Mouse (Mus musculus) thymus, postnatal 25 days (tissue): Measurements from ENCODE around the gene Fzd9.
A peak's percentile ranks its signal among the peaks of the same experiment; 100 is the strongest.

Experiments
- DNase-seq: peaks from one replicate; pipeline ENCODE4 v3.0.0; 2022

Gene Fzd9

DNA sequence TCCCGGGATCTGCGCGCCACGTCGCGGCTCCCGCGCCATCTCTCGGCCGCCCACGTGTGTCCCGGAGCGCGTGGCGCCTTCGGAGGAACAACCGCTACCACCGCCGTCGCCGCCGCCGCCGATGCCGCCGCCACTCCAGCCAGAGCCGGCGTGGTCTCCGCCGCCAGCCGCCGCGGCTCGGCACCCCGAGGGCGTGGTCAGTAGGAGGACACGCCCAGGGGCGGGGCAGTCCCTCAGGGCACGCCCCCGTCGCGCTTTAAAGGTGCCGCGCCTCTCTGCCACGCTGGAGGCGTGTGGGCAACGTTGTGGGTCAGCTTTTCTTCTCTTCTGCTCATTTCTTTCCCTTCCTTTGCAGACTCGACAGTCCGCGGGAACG, at the start of gene Fzd9:
Fzd9 (minus strand) TSS at position 152 of the 376 bp plus-strand sequence.
- peak; percentile 85 for DNase-seq

DNA sequence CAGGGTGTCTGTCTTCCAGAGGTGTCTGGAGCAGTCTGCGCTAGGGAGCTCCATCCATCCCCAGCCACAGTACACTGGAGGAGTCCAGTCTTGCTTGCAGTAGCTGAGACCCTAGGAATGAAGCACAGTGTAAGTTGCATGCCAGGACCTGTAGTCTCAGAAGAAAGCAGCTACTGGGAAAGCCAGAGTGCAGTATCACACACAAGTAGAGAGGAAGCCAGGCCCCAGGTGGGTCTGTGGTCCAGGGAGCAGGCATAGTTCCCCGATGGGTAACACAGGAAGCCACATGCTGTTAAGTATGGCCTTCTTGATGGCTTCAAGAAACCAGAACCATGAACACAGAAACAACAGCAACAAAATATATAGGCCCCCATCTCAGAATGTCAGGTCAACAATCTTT, 41.0 kb upstream of the Fzd9 start:
- DNase-seq: no peak

DNA sequence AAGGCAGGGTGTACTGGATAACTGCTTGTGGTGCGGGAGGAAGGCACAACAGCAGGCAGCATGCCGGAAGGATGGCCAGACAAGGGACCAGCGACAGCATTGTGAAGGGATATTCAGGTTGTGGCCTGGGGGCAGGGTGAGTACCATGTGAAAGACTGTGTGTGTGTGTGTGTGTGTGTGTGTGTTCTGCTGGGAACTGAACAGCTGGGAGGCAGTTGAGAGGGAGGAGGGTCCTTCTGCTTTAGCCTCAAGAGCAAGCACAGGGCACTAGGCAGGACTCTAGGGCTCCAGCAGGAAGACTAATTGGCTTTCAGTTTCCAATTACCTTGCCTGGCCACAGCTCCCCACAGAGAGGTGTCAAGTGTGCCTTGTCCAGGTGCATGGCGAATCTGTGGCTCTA, 40.2 kb upstream of the Fzd9 start:
- DNase-seq: no peak

DNA sequence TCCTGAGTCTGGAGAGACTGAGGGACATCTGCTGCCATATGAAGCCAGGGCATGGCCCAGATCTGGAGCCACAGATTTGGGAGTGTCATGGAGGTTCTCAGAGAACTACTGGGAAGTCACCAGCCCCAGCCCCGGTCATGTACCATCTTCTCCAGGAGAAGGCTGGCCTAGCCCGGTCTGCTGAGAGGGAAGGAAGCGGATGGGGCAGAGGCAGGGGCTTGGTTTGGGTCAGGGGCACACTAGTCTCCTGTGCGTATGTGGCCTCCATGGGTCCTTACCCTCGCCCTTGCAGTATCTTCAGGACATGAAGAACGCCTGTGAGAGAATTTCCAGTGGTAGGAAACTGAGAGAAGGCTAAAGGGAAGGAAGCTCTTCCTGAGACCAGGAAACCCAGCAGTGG, 39.7 kb upstream of the Fzd9 start:
- DNase-seq: no peak

DNA sequence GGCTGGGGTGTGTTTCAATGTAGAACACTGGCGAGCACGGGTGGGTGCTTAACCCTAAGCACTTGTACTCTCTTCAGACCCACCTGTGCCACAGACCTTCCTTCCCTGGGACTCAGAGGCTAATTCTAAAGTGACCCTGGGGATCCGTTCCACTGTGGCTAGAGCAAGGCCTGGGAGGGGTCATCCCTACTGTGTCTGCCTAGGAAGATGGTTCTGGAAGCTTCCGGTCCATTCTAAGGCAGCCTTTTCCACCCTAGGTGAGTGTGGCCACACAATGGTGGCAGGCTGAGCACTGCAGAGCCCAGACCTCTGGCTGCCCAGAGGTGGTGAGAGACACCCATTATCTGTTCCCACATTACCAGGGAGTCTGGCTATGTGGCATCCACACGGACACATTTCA, 35.9 kb upstream of the Fzd9 start:
- DNase-seq: no peak

DNA sequence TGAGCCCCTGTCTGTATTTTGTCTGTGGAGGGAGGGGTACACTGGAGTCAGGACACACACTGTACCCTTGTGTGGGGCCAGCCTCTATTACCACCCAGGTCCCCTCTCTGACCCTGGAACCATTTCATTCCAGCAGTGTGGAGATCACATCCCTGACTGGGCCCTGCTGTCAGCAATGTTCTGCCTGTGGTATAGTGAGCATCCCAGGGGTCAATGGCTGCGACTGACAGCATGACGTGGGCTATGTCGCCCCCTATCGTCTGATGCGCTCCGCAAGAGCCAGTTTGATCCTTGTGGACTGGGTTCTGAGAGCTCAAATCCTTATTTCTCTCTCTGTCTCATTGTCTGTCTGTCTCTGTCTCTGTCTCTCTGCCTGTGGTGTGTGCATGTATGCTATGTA, 35.2 kb upstream of the Fzd9 start:
- peak; percentile 74 for DNase-seq

DNA sequence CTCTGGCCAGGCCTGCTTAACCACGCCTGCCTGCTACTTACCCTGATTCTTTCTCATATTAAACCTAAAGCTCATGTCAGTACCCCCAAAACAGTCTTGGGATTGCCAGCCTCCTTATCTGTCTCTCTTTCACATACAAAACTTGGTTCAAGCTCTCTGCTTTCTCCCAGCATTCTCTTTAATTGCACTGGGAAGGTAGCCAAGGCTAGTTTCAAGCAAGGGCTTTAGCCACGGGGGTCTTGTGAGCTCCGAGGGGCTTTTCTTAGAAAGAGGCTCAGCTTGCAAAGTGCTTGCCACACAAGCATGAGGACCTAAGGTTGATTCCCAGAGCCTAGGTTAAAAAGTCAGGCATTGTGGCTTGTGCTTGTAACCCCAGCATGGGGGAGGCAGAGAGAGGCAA, 34.2 kb upstream of the Fzd9 start:
- DNase-seq: no peak

DNA sequence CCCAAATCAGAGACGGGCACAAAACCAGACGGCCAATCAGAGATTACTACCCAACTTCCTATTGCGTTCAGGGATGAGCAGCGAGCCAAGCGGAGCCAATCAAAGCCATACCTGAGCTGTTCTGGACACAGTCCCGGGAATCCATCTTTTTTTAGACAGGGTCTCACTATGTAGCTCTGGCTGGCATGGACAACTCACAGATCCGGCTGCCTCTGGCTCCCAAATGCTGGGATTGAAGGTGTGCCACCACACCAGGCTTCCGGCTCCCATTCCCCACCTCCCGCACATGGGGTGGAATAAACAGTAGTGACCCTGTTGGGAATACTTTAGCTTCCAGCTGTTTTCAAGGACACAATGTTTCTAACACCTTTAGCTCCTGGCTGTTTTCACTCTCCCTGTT, 29.2 kb upstream of the Fzd9 start:
- no peak for DNase-seq

DNA sequence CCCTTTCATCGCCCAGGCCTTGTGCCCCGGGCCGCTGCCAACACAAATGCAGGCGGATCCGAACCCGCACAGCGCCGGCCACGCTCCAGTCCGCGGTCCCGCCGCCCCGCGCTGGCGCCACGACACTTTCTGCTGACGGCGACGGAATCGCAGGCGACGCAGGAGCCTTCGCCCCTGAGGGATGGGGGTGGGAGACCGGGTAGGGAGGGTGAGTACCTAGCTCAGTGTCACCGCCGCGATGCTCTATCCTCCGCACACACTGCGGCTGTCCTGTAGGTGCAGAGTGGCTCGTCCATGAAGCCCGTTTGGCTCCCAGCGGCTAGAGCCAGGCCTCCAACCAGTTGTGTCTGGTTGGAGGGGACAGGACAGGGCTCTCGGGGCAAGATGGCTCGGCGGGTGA, 25.6 kb upstream of the Fzd9 start:
- no peak for DNase-seq

DNA sequence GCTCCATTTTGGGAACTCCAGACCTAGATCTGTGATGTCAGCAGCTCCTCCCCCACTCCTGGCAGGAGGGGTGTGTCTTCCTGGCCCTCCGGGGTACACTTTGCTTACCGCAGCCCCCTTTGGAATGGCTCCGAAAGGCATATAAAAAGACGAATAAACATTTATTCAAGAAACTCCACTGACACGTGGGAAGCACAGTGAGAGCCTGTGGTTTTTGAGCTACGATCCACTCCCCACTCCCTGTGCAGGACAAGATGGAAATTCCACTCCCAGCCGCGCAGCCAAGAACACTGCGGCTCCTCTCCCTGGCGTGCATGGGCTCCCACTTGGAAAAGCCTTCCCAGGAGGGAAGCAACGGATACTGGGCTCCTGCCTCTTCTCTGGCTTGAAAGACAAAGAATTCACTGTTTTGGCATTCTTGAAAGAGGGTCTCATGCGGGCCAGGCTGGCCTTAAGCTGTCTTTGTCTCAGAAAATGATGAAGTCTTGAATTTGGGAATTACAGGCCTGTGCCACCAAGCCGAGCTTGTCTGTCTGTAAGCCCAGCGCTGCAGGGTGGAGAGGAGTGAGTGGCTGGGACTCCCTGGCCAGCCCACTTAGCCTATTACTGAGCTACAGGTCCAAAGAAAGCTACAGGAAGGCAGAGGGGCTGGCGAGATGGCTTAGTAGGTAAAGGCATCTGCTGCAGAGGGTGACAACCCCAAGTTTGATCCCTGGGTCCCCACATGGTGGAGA, 23.8 kb upstream of the Fzd9 start:
- DNase-seq: no peak

DNA sequence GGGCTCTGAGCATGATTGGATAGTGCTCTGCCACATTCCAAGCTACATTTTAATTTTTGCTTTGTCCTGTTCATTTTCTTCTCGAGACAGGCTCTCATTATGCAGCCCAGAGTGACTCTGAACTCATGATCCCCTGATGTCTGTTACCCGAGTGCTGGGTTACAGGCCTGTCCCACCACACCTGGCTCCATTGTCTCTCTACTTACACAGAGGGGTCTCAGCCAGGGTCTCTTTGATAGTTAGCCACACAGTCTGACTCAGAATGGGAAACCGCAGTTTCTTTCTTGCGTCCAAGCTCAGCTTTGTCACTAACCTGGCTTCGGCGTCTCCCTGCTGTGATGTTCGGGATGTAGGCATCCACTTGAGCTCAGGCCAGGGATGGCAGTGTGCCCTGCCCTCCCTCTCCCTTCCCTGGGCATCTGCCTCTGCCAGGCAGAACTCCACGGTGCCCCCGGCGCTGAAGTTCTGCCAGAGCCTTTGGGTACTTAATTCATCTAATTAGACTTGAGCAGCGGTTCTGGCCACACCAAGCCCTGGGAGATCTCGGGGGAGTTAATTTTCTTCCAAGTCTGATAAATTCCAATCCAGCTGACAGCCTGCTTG, 20.6 kb upstream of the Fzd9 start:
- no peak for DNase-seq

DNA sequence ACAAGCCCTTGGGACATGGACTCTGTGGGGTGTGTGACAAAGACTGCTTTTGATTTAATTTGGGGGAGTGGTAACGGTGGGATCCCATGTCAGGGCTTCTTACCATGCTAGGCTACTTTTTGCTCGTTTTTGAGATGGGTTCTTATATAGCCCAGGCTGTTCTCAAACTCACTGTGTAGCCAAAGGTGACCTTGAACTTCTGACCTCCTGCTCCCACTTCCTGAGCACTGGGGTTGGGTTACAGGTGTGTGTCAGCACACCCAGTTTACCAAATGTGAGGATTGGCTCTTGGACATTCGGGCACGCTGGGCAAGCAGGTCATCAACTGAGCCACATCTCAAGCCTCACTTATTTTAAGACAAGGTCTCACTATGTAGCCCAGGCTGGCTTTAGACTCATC, 19.3 kb upstream of the Fzd9 start:
- no peak for DNase-seq

DNA sequence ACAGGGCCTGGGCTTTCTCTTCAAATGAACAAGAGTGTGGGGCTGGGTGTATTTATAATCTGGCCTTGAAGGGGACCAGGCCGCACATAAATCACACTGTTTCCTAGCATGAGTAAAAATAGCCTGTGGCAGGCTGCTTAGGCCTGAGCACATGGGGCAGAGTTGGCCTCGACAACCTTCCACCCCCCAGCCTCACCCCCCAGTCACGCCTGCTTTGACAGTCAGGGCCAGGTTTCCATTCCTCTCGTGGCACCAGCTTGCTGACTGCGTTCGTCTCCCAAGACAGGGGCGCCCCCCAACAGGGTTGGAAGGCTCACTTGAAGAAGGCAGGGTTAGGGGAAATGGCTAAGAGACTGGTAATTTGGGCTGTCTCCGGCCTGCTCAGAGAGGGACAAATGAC, 18.4 kb upstream of the Fzd9 start:
- DNase-seq: no peak

DNA sequence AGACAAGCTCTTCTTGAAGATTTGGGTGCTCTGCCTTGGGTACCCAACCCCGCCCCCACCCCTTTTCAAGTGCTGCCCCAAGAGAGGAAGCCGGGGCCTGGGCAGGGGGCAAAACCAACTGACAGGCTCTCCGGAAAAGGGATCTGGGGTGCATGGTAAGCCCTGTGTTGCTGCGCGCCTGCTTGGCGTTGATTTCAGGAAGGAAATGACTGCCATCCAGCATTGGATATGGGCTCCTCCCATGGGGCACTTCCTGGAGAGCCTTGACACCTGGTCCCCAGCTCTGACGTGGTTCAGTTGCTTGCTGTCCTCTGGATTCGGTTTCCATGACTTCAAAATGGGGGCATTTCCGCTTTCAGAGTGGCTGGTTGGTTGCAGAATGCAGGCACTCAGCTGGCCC, 13.5 kb upstream of the Fzd9 start:
- peak; percentile 51 for DNase-seq

DNA sequence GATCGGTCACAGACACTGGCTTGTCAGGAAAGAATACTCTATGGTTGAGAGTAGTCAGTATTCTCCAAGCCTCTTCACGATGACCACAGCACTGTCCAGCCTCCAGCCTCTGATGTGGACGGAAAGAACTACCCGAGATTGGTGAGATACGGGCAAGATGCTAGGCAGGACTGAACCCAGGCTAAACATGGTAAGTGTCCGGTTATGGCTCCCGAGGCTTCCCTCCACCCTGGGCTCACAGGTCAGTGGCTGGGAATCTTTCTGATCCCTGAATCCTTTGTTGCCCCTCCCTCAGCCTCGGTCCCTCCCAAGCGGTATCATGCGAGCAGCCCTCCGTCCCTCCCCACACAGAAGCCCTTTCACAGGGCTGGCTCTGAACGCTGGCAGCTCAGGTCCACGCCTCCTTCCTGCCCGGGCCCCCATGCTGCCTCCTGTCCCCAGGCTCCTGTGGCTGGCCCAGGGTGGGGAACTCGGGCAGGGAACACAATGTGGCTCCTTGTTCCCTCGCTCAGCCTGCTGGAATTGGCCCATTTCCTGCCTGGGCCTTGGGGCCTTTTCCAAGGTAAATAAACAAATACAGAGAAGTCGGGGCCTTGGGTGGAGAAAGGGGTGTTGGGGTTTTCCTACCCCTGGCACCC, 13.0 kb upstream of the Fzd9 start:
- DNase-seq: peak; percentile 49

DNA sequence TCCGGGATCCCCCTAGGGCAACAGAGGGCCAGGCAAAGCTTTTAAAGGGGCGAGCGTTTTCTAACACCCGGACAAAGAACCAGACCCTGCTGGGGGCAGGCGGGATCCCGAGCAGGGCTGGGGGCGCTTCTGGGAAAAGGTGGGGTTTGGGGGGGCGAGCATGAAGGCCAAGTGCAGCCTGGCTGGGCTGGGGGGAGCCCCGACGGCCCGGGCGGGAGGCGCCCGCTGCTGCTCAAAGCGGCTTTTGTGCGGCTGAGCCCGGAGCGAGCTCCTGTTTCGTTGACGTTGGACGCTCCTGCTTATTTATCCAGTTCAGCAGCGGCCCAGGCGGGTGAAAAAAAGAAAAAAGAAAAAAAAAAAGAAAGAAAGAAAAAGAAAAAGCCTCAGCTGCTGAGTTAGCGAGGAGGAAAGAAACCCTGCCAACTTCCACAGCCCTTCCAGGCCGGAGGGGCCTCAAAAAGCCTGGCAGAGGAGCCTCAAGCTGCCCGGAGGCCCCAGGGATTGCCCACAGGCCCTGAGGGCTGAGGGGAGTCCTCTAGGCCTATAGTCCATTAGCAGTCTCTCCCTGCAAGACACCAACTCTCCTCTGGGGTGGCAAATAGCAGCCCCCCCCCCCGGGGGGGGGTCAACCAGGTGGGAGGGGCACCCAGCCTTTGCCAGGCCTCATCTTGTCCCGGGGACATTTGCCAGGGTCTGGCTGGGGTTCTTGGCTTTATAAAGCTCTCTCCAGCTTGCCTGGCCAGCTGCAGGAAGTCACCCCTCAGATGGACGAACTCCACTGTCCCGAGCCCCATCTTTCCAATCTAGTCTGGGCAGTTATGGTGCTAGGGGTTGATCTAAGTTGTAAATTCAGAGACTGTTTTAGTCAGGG, 7.5 kb upstream of the Fzd9 start:
- no peak for DNase-seq

DNA sequence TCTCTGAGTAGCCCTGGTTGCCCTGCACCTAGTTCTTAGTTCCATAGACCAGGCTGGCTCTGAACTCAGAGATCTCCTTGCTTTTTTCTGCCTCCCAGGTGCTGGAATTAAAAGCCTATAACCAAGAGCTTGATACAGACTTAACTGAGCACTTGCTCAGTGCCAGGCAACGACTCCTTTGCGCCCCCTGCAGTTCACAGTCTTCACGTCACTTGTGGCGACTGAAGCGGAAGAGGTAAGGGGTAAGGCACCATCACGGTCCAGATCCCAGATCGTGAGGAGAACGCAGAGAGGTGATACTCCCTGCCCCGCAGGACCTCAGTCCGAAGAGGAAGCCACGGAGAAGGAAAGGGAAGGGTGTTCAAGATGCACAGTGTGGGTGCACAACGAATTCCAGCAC, 6.5 kb upstream of the Fzd9 start:
- DNase-seq: no peak

DNA sequence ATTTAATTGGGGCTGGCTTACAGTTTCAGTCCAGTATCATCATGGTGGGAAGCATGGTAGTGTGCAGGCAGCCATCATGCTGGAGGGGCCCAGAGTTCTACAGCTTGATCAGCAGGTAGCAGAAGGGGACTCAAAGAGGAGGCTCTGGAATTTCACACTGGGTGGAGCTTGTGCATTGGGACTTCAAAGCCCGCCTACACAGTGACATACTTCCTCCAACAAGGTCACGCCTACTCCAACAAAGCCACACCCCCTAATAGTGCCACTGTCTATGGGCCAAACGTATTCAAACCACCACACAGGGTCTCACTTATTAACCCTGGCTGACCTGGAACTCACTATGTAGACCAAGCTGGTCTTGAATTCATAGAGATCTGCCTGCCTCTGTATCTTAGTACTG, 5.1 kb upstream of the Fzd9 start:
- DNase-seq: no peak

DNA sequence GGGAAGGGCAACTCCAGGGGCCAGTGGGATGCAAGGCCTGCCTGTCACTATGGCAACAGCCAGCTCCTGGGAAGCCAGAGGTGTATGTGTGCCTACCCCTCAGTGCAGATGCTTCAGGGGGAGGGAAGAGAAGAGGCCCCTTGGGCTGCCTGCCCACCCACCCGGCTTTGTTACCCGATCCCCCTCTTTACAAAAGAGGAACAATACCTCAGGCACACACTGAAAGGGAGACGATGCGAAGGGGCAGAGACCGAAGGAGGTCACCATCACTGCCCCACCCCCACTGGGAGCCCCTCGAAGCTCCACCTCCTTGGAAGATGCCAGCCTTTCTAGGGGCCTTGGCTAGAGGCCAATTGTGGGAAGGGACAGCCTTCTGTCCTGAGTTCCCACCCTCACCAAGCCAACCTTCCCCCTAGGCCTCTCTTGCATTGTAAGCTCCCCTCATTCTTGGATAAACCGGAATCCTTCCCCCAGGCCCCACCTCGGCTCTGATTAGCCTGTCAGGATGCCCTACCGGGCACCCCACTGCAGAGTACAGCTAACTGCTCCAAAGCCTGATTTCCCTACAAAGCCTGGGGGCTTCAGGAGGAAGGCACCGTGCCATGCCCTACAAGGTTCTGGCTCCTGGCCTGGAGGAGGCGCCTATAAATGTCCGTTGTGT, 2.8 kb upstream of the Fzd9 start:
- DNase-seq: no peak

DNA sequence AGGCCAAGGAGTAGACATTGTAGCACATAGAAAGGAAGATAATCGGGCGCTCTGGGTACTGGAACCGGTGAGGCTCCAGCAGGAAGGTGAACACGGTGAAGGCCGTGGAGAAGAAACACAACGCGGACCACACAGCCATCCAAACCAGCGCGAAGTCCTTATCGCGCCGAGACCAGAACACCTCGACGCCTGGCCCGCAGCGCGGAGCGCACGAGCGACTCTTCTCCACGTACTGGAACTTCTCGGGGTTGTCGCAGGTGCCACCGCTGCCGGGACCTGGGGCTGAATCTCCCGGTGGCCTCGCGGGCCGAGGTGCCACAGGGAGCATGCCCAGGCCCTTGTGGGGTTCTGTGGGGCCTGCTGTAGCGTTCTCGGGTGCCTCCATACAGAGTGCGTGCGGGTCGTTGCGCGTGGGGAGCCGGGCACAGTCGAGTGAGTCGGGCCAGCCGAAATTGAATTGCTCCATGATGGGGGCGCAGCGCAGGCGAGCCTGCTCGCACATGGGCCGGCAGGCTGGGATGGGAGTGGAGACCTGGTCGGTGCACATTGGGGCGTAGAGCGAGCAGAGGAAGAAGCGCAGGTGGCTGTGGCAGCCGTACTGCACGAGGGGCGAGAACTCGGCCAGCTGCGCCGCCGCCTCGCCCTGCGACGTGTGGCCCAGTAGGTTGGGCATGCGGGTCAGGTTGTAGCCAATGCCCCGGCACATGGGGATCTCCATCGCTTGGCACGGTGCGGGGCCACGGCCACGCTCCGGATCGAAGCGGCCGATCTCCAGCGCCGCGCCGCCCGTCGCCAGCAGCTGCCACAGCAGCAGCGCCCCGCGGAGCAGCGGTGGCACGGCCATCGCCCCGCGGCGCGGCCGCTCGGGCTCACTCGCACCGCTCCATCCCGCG, 598 bp downstream of the Fzd9 start:
- peak; percentile 18 for DNase-seq

DNA sequence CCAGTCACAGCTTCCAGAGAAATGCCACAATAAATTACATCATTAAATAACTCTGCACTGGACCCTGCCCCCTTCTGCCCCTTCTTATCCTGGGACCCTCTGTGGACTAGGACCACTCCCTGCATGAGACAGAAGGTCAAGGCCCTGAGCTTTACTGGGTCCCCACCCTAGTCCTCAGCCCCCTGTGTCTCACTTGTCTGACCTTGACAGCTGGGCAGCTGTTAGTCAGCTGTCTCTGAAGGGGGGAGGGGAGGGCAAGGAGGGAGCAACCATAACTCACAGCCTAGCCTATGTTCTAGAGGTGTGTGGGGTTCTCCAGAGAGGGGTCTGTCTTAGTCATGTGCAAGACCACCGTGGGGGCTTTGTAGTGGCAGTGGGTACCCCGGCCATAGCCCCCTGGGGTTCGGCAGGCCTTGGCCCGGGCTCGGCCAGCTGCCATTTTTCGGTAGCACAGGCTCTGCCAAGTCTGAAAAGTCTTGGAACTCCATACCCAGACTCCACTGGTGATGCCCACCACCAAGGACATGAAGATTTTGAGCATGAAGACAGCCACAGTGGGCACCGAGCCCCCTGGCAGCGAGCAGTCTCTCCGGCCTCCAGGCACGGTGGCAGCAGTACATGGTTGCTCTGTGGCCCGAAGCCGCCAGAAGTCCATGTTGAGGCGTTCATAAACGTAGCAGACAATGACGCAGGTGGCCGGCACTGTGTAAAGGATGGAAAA, 1.9 kb downstream of the Fzd9 start:
- DNase-seq: no peak
